Mouse (Mus musculus): ENCODE data around the gene Brca1. TPM values are rescaled to one million over a fixed set of nuclear protein-coding genes. Genes with fewer than 3 reads are reported as not detected.

Gene Brca1
- total and polyA plus RNA-seq, 3 experiments, result 0.18 to 0.63 (median 0.20) TPM

GRCm38 (mm10) chr11:101472336-101472735, 79.4 kb downstream of the Brca1 start:
- no peaks in the 10 kb centered on the region for H3K79me2 ChIP-seq (replicated peaks; ENCODE audit: control insufficient read depth, insufficient read depth, low read length)
- H3K27ac ChIP-seq, result no peak overlapping the region
- no peak overlapping the region for H3K9ac ChIP-seq (ENCODE audit: low read depth, low read length)
- no peaks in the 10 kb centered on the region for H3K27me3 ChIP-seq (ENCODE audit: control insufficient read depth, insufficient read depth, low read length)
- no peaks in the 10 kb centered on the region for H3K36me3 ChIP-seq (ENCODE audit: control insufficient read depth, insufficient read depth, low read length)
- H3K4me3 ChIP-seq, result no peak overlapping the region
- 61% methylated on average over 7 of the region's 7 CpGs for WGBS
- TF ChIP-seq EP300 (IDR thresholded peaks at IDR 0.05; ENCODE audit: insufficient read depth, low read depth, low read length), result no peak
- no peak for TF ChIP-seq POLR2A (IDR thresholded peaks at IDR 0.05; ENCODE audit: insufficient read depth, low read depth, low read length)
- TF ChIP-seq CTCF (IDR thresholded peaks at IDR 0.05), result no peak
- no peaks in the 10 kb centered on the region; the same call in 1 of the 2 replicates for H3K4me1 ChIP-seq (ENCODE audit: control insufficient read depth, insufficient read depth, low read length)
- intact Hi-C loops (cut with DNase I), result no loop called here
- DNase-seq, result no peak

- 48% methylated on average over 3 of the region's 3 CpGs for WGBS
- Histone ChIP-seq H3K36me3 (ENCODE audit: control insufficient read depth, insufficient read depth, low read length) (no peaks in the 10 kb centered on the region), H3K4me1 (ENCODE audit: control insufficient read depth, insufficient read depth, low read length) (peaks cover 1% of the 10 kb centered on the region), H3K27me3 (ENCODE audit: control insufficient read depth, insufficient read depth, low read length) (no peaks in the 10 kb centered on the region), H3K27ac (no peak overlapping the region), H3K79me2 (replicated peaks; ENCODE audit: control insufficient read depth, insufficient read depth, low read length) (no peaks in the 10 kb centered on the region), H3K9ac (ENCODE audit: low read depth, low read length) (no peak overlapping the region), H3K4me3 (no peak overlapping the region)
- DNase-seq, result no peak
- TF ChIP-seq CTCF (IDR thresholded peaks at IDR 0.05) (no peak), POLR2A (IDR thresholded peaks at IDR 0.05; ENCODE audit: insufficient read depth, low read depth, low read length) (no peak), EP300 (IDR thresholded peaks at IDR 0.05; ENCODE audit: insufficient read depth, low read depth, low read length) (no peak)
- intact Hi-C loops (cut with DNase I), result no loop called here
Measured at GRCm38 (mm10) chr11:101471926-101472325, 79.8 kb downstream of the Brca1 start.

- intact Hi-C loops (cut with DNase I), result no loop called here
- Histone ChIP-seq H3K27me3 (ENCODE audit: control insufficient read depth, insufficient read depth, low read length) (no peaks in the 10 kb centered on the region), H3K4me3 (no peak overlapping the region), H3K36me3 (ENCODE audit: control insufficient read depth, insufficient read depth, low read length) (no peaks in the 10 kb centered on the region), H3K27ac (no peak overlapping the region), H3K9ac (ENCODE audit: low read depth, low read length) (no peak overlapping the region), H3K4me1 (ENCODE audit: control insufficient read depth, insufficient read depth, low read length) (peaks cover 3% of the 10 kb centered on the region), H3K79me2 (replicated peaks; ENCODE audit: control insufficient read depth, insufficient read depth, low read length) (no peaks in the 10 kb centered on the region)
- 32% methylated on average over 7 of the region's 7 CpGs for whole genome bisulfite sequencing
- DNase-seq, result no peak
- no peak for TF ChIP-seq CTCF (IDR thresholded peaks at IDR 0.05)
- TF ChIP-seq POLR2A (IDR thresholded peaks at IDR 0.05; ENCODE audit: insufficient read depth, low read depth, low read length), result no peak
- TF ChIP-seq EP300 (IDR thresholded peaks at IDR 0.05; ENCODE audit: insufficient read depth, low read depth, low read length), result no peak
Measured at GRCm38 (mm10) chr11:101470206-101470605, 81.5 kb downstream of the Brca1 start.

DNA sequence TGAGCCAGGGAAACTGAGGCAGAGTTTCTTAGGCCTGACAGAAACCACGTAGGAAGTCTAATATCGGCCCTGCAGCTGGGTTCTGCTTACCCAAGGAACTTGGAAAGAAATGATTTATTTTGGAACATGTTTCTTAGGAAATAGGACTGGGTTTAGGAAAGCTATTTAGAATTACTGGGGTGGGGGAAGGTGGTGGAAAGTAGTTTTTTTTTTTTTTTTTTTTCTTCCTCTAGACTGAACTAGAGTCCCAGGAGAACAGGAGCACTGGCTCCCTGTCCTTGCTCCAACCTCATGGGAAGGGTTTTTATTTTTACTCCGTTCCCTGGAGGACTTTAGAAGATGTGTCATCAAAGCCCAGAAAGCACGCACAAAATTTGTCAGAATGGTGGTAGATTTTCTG, 82.6 kb downstream of the Brca1 start:
- Histone ChIP-seq H3K27me3 (ENCODE audit: control insufficient read depth, insufficient read depth, low read length) (no peaks in the 10 kb centered on the region), H3K79me2 (replicated peaks; ENCODE audit: control insufficient read depth, insufficient read depth, low read length) (no peaks in the 10 kb centered on the region), H3K27ac (peak overlapping the region; percentile 65; the same call in 1 of the 2 replicates), H3K4me3 (no peak overlapping the region; the same call in 1 of the 2 replicates), H3K9ac (ENCODE audit: low read depth, low read length) (no peak overlapping the region), H3K36me3 (ENCODE audit: control insufficient read depth, insufficient read depth, low read length) (no peaks in the 10 kb centered on the region), H3K4me1 (ENCODE audit: control insufficient read depth, insufficient read depth, low read length) (peaks cover 3% of the 10 kb centered on the region)
- intact Hi-C loops (cut with DNase I), result loop anchor here (5.0 kb wide), 1 partner anchor 83 kb away; the partner anchor contains the start of genes Brca1 and Nbr1
- no peak for DNase-seq
- no peak for TF ChIP-seq POLR2A (IDR thresholded peaks at IDR 0.05; ENCODE audit: insufficient read depth, low read depth, low read length)
- TF ChIP-seq EP300 (IDR thresholded peaks at IDR 0.05; ENCODE audit: insufficient read depth, low read depth, low read length), result no peak
- TF ChIP-seq CTCF (IDR thresholded peaks at IDR 0.05), result no peak
- WGBS, result 66% methylated on average over 4 of the region's 4 CpGs

DNA sequence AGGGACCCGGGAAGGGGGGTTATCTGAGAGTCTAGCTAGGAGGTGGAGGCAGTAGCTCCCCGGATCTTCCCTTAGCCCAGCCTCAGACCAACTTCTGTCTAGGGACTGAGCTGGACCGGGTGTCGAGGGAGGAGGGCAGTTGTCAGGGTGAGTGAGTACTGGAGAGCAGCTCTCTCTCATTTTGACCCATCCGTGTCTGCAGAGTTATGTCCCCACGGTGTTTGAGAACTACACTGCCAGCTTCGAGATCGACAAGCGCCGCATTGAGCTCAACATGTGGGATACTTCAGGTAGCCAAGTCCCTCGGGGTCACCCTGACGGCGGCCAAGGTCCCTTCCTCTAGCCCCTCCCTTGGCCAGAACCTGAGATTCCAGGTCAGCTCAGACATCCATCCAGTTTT, 83.0 kb downstream of the Brca1 start:
- Histone ChIP-seq H3K36me3 (ENCODE audit: control insufficient read depth, insufficient read depth, low read length) (no peaks in the 10 kb centered on the region), H3K27ac (peak overlapping the region; percentile 65; the same call in 1 of the 2 replicates), H3K27me3 (ENCODE audit: control insufficient read depth, insufficient read depth, low read length) (no peaks in the 10 kb centered on the region), H3K4me3 (peak overlapping the region; percentile 68), H3K79me2 (replicated peaks; ENCODE audit: control insufficient read depth, insufficient read depth, low read length) (no peaks in the 10 kb centered on the region), H3K4me1 (ENCODE audit: control insufficient read depth, insufficient read depth, low read length) (peaks cover 3% of the 10 kb centered on the region), H3K9ac (ENCODE audit: low read depth, low read length) (peak overlapping the region; percentile 81; the same call in 1 of the 2 replicates)
- intact Hi-C loops (cut with DNase I), result loop anchor here (5.0 kb wide), 1 partner anchor 84 kb away; the partner anchor contains the start of genes Brca1 and Nbr1
- peak in 1 of 2 experiments; percentile 41 for DNase-seq
- 14% methylated on average over 13 of the region's 13 CpGs for WGBS
- TF ChIP-seq POLR2A (IDR thresholded peaks at IDR 0.05; ENCODE audit: insufficient read depth, low read depth, low read length), result no peak
- TF ChIP-seq CTCF (IDR thresholded peaks at IDR 0.05), result no peak
- TF ChIP-seq EP300 (IDR thresholded peaks at IDR 0.05; ENCODE audit: insufficient read depth, low read depth, low read length), result no peak

GRCm38 (mm10) chr11:101468263-101468688, 83.5 kb downstream of the Brca1 start:
- Histone ChIP-seq H3K9ac (ENCODE audit: low read depth, low read length) (peak overlapping the region; percentile 81), H3K27me3 (ENCODE audit: control insufficient read depth, insufficient read depth, low read length) (no peaks in the 10 kb centered on the region), H3K4me1 (ENCODE audit: control insufficient read depth, insufficient read depth, low read length) (peaks cover 3% of the 10 kb centered on the region), H3K27ac (peak overlapping the region; percentile 65), H3K36me3 (ENCODE audit: control insufficient read depth, insufficient read depth, low read length) (no peaks in the 10 kb centered on the region), H3K4me3 (peak overlapping the region; percentile 68), H3K79me2 (replicated peaks; ENCODE audit: control insufficient read depth, insufficient read depth, low read length) (no peaks in the 10 kb centered on the region)
- no peak for TF ChIP-seq CTCF (IDR thresholded peaks at IDR 0.05)
- TF ChIP-seq EP300 (IDR thresholded peaks at IDR 0.05; ENCODE audit: insufficient read depth, low read depth, low read length), result no peak
- no peak for TF ChIP-seq POLR2A (IDR thresholded peaks at IDR 0.05; ENCODE audit: insufficient read depth, low read depth, low read length)
- WGBS, result 1% methylated on average over 27 of the region's 31 CpGs
- no peak for DNase-seq
- intact Hi-C loops (cut with DNase I), result loop anchor here (5.0 kb wide), 1 partner anchor 84 kb away; the partner anchor contains the start of genes Brca1 and Nbr1

All from heart, adult 2 months (tissue).